Comparison of ENCODE assay signal across 15 mouse cellular contexts in the genomic region with DNA sequence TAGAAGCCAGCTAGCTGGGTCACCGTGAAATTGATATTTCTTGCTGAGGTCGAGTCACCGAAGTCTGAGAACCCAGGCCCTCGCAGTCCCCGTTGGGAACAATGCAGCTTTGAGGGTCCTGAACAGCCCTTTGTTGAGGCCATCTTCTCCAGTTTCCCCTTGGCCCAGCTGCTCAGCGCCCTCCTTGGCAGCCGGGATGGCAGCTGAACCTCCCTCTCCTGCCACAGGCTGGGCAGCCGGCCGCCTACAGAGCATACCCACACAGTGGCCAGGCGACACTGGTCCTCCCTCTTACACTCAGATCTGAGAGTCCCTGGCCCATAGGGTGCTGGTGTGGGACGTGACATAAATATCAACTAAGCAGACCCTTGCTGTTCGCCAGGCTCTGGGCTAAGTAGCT. TPM values are rescaled to one million over a fixed set of nuclear protein-coding genes. Genes with fewer than 3 reads are reported as not detected.
DNase-seq lines count a peak whose midpoint lies in the region; ATAC-seq lines count a peak whose summit lies in the region.
"Had no signal": no experiment of that assay in that cellular context is flagged by ENCODE, and none has a peak within 500 bp of the region (broad histone marks: within the 10 kb centered on the region; RNA-seq: fewer than 3 reads in every experiment).

No protein-coding gene starts in this region.

- 39% methylated on average over 12 of the region's 12 CpGs for WGBS in hindbrain, embryonic 16.5 days
- WGBS in neural tube, embryonic 14.5 days = 40% methylated on average over 12 of the region's 12 CpGs

- no peaks in the 10 kb centered on the region for H3K4me1 ChIP-seq in hindbrain, embryonic 16.5 days (ENCODE audit: control insufficient read depth, insufficient read depth, low read depth, low read length)
- H3K4me1 ChIP-seq in neural tube, embryonic 14.5 days (ENCODE audit: control insufficient read depth, insufficient read depth, low read length) = no peaks in the 10 kb centered on the region

- DNase-seq in cerebellum, postnatal 25 days = peak; percentile 32 to 54
- no peak for DNase-seq in cerebellum, postnatal 36 days
- peak; percentile 65 for DNase-seq in left cerebral cortex, postnatal 4 days
- no peak for DNase-seq in left cerebral cortex, postnatal 14 days (ENCODE audit: low spot score in 2 of 2)
- no peak for DNase-seq in heart, postnatal 36 days
- DNase-seq in retina, postnatal 1 day = no peak
- DNase-seq: adrenal gland, postnatal 14 days; kidney, postnatal 14 days had no signal

- peak; percentile 83 for ATAC-seq in hindbrain, embryonic 16.5 days
- ATAC-seq in neural tube, embryonic 14.5 days (ENCODE audit: low read depth) = 0 out of 2 replicates have a peak, but pooled peaks have one; percentile 28
- ATAC-seq: Patski had no signal

- H3K27ac ChIP-seq in hindbrain, embryonic 16.5 days (ENCODE audit: low read depth, low read length) = peak overlapping the region; percentile 3; the same call in 1 of the 2 replicates
- peak overlapping the region; percentile 34 for H3K27ac ChIP-seq in neural tube, embryonic 14.5 days (ENCODE audit: low read depth, low read length)
- H3K27ac ChIP-seq: macrophage had no signal

- H3K9ac ChIP-seq in hindbrain, embryonic 16.5 days (ENCODE audit: low read depth, low read length) = no peak overlapping the region
- no peak overlapping the region for H3K9ac ChIP-seq in neural tube, embryonic 14.5 days (replicated peaks; ENCODE audit: low read depth, low read length)

- no peaks in the 10 kb centered on the region for H3K9me3 ChIP-seq in hindbrain, embryonic 16.5 days (ENCODE audit: control insufficient read depth, low read length)
- no peaks in the 10 kb centered on the region for H3K9me3 ChIP-seq in neural tube, embryonic 14.5 days (ENCODE audit: control insufficient read depth, low read length)

- no peak overlapping the region for H3K4me3 ChIP-seq in hindbrain, embryonic 16.5 days (ENCODE audit: low read length)
- H3K4me3 ChIP-seq in neural tube, embryonic 14.5 days (ENCODE audit: low read depth, low read length) = no peak overlapping the region

- no peak overlapping the region for H3K4me2 ChIP-seq in hindbrain, embryonic 16.5 days (ENCODE audit: low read length)
- H3K4me2 ChIP-seq in neural tube, embryonic 14.5 days (ENCODE audit: low read depth, low read length) = no peak overlapping the region

- no peaks in the 10 kb centered on the region for H3K36me3 ChIP-seq in hindbrain, embryonic 16.5 days (ENCODE audit: control insufficient read depth, insufficient read depth, low read length)
- H3K36me3 ChIP-seq in neural tube, embryonic 14.5 days (ENCODE audit: control insufficient read depth, insufficient read depth, low read length) = peaks cover 4% of the 10 kb centered on the region

- no peaks in the 10 kb centered on the region for H3K27me3 ChIP-seq in hindbrain, embryonic 16.5 days (replicated peaks; ENCODE audit: control insufficient read depth, insufficient read depth, low read length)
- no peaks in the 10 kb centered on the region for H3K27me3 ChIP-seq in neural tube, embryonic 14.5 days (ENCODE audit: control insufficient read depth, insufficient read depth, low read length)
- H3K27me3 ChIP-seq: Patski had no signal

- intact Hi-C loops in left cerebral cortex, postnatal 4 days (cut with DNase I) = no loop called here
- intact Hi-C loops in left cerebral cortex, postnatal 14 days (cut with DNase I) = no loop called here
- intact Hi-C loops in heart, postnatal 36 days (cut with DNase I) = no loop called here

RNA-seq across cellular contexts. Expression of a gene that starts 6.9 kb away (rescaled TPM):
- 10 to 100 TPM; 35.3 to 35.6 TPM for total RNA-seq in left cerebral cortex, postnatal 4 days (2021)
- total RNA-seq in left cerebral cortex, postnatal 14 days (2021) = 10 to 100 TPM; 39.3 to 39.6 TPM
- 70.2 and 72.2 TPM in 2 replicates for polyA plus RNA-seq in hindbrain, embryonic 16.5 days (2015; fragmentation: Nextera tagmentation; extraction: Ambion mirVana)
- 67.0 and 77.8 TPM in 2 replicates for polyA plus RNA-seq in neural tube, embryonic 14.5 days (2014; fragmentation: Nextera tagmentation; extraction: Ambion mirVana)
- 10 to 100 TPM; 25.4 to 27.0 TPM for total RNA-seq in heart, postnatal 36 days (2021)

RNA-seq across cellular contexts. Expression of a gene that starts 7.6 kb away (rescaled TPM):
- 10 to 100 TPM; 91.5 to 99.9 TPM for total RNA-seq in left cerebral cortex, postnatal 4 days (2021)
- total RNA-seq in left cerebral cortex, postnatal 14 days (2021) = 100 to 1,000 TPM; 189 to 230 TPM
- polyA plus RNA-seq in hindbrain, embryonic 16.5 days (2015; fragmentation: Nextera tagmentation; extraction: Ambion mirVana) = 128 and 130 TPM in 2 replicates
- polyA plus RNA-seq in neural tube, embryonic 14.5 days (2014; fragmentation: Nextera tagmentation; extraction: Ambion mirVana) = 97.2 and 110 TPM in 2 replicates
- 10 to 100 TPM; 85.1 to 87.0 TPM for total RNA-seq in heart, postnatal 36 days (2021)

RNA-seq across cellular contexts. Expression of a gene that starts 14.6 kb away (rescaled TPM):
- 1 to 10 TPM; 1.5 to 1.6 TPM for total RNA-seq in left cerebral cortex, postnatal 4 days (2021)
- total RNA-seq in left cerebral cortex, postnatal 14 days (2021) = 1 to 10 TPM; 1.6 to 2.5 TPM
- 2.8 and 2.9 TPM in 2 replicates for polyA plus RNA-seq in hindbrain, embryonic 16.5 days (2015; fragmentation: Nextera tagmentation; extraction: Ambion mirVana)
- 1.6 TPM in 2 replicates for polyA plus RNA-seq in neural tube, embryonic 14.5 days (2014; fragmentation: Nextera tagmentation; extraction: Ambion mirVana)
- total RNA-seq in heart, postnatal 36 days (2021) = 1 to 10 TPM; 1.8 to 1.9 TPM

RNA-seq across cellular contexts. Expression of a gene that starts 18.2 kb away (rescaled TPM):
- total RNA-seq in left cerebral cortex, postnatal 4 days (2021) = under 1 TPM in 1 of 2 experiments, not detected in 1; 0.68 TPM
- total RNA-seq in left cerebral cortex, postnatal 14 days (2021) = 1 to 10 TPM; 1.3 TPM
- polyA plus RNA-seq in hindbrain, embryonic 16.5 days (2015; fragmentation: Nextera tagmentation; extraction: Ambion mirVana) = 0.72 and 1.1 TPM in 2 replicates
- polyA plus RNA-seq in neural tube, embryonic 14.5 days (2014; fragmentation: Nextera tagmentation; extraction: Ambion mirVana) = 0.79 and 0.81 TPM in 2 replicates
- total RNA-seq in heart, postnatal 36 days (2021) = not detected
- total RNA-seq: adrenal gland, postnatal 14 days; heart, postnatal 25 days; liver, adult 2 months had no signal
- polyA plus RNA-seq: C2C12; liver, adult 2 months; macrophage; Patski had no signal

RNA-seq across cellular contexts. Expression of a gene that starts 32.4 kb away (rescaled TPM):
- total RNA-seq in left cerebral cortex, postnatal 4 days (2021) = 10 to 100 TPM; 11.9 to 13.3 TPM
- total RNA-seq in left cerebral cortex, postnatal 14 days (2021) = 10 to 100 TPM; 13.0 to 17.9 TPM
- polyA plus RNA-seq in hindbrain, embryonic 16.5 days (2015; fragmentation: Nextera tagmentation; extraction: Ambion mirVana) = 18.7 and 20.8 TPM in 2 replicates
- 19.3 and 19.9 TPM in 2 replicates for polyA plus RNA-seq in neural tube, embryonic 14.5 days (2014; fragmentation: Nextera tagmentation; extraction: Ambion mirVana)
- total RNA-seq in heart, postnatal 36 days (2021) = 10 to 100 TPM; 14.6 to 16.3 TPM

Comparison
In these comparisons a context has a peak if more than half of its experiments do, and no peak if none do; other contexts are left out.
1. DNase-seq: peak in cerebellum, postnatal 25 days (2 of 2) and left cerebral cortex, postnatal 4 days (single experiment); none in cerebellum, postnatal 36 days (0 of 2), left cerebral cortex, postnatal 14 days (0 of 2), heart, postnatal 36 days (0 of 2) and retina, postnatal 1 day (single experiment).